Mouse (Mus musculus): Measurements from ENCODE around the gene Igfn1. TPM values are rescaled to one million over a fixed set of nuclear protein-coding genes. Genes with fewer than 3 reads are reported as not detected.
A peak's percentile ranks its signal among the peaks of the same experiment; 100 is the strongest.

Igfn1 gene
- polyA plus RNA-seq, 2 experiments, result not detected

- Histone ChIP-seq H3K27ac (no peak overlapping the region), H3K4me1 (replicated peaks; ENCODE audit: control insufficient read depth in 2 of 2, insufficient read depth in 2 of 2, low read length in 1 of 2) (0 out of 4 replicates have a peak, but pooled peaks cover 0 to 1% of the 10 kb centered on the region in 2 experiments), H3K27me3 (ENCODE audit: control insufficient read depth, insufficient read depth, low read length) (peaks cover 75% of the 10 kb centered on the region), H3K36me3 (replicated peaks; ENCODE audit: control insufficient read depth, insufficient read depth, low read depth) (no peaks in the 10 kb centered on the region), H3K9ac (replicated peaks) (no peak overlapping the region), H3K9me3 (ENCODE audit: control insufficient read depth, low read length) (no peaks in the 10 kb centered on the region), H3K4me3 (ENCODE audit: insufficient read depth in 1 of 2, low read depth in 2 of 2, low read length in 2 of 2) (no peak overlapping the region), H3K4me2 (ENCODE audit: low read depth) (no peak overlapping the region)
- no peak for TF ChIP-seq CTCF (IDR thresholded peaks at IDR 0.05; ENCODE audit: low read depth)
- TF ChIP-seq EP300 (IDR thresholded peaks at IDR 0.05; ENCODE audit: low read depth), result no peak
- WGBS (ENCODE audit: insufficient replicate concordance), result 15% methylated on average over 5 of the region's 5 CpGs
- DNase-seq (ENCODE audit: low read depth in 3 of 3, low spot score in 3 of 3), result no peak
- ATAC-seq (ENCODE audit: insufficient read depth), result no peak
These were observed 88.9 kb downstream of the Igfn1 start for GRCm38 (mm10) chr1:135917206-135917605.

GRCm38 (mm10) chr1:135916486-135917058, 89.6 kb downstream of the Igfn1 start:
- H3K4me1 ChIP-seq (replicated peaks; ENCODE audit: control insufficient read depth in 2 of 2, insufficient read depth in 2 of 2, low read length in 1 of 2), result 0 out of 4 replicates have a peak, but pooled peaks cover 0 to 1% of the 10 kb centered on the region in 2 experiments
- peaks cover 69% of the 10 kb centered on the region for H3K27me3 ChIP-seq (ENCODE audit: control insufficient read depth, insufficient read depth, low read length)
- H3K4me3 ChIP-seq (ENCODE audit: insufficient read depth in 1 of 2, low read depth in 2 of 2, low read length in 2 of 2), result no peak overlapping the region
- no peaks in the 10 kb centered on the region for H3K9me3 ChIP-seq (ENCODE audit: control insufficient read depth, low read length)
- no peaks in the 10 kb centered on the region for H3K36me3 ChIP-seq (replicated peaks; ENCODE audit: control insufficient read depth, insufficient read depth, low read depth)
- no peak overlapping the region for H3K4me2 ChIP-seq (ENCODE audit: low read depth)
- H3K27ac ChIP-seq, result no peak overlapping the region
- DNase-seq (ENCODE audit: low read depth in 3 of 3, low spot score in 3 of 3) (no peak), ATAC-seq (ENCODE audit: insufficient read depth) (no peak)
- no peak overlapping the region for H3K9ac ChIP-seq (replicated peaks)
- 28% methylated on average over 5 of the region's 5 CpGs for WGBS (ENCODE audit: insufficient replicate concordance)
- TF ChIP-seq EP300 (IDR thresholded peaks at IDR 0.05; ENCODE audit: low read depth) (no peak), CTCF (IDR thresholded peaks at IDR 0.05; ENCODE audit: low read depth) (no peak)

- H3K36me3 ChIP-seq (replicated peaks; ENCODE audit: control insufficient read depth, insufficient read depth, low read depth), result no peaks in the 10 kb centered on the region
- H3K9ac ChIP-seq (replicated peaks), result no peak overlapping the region
- no peak overlapping the region for H3K27ac ChIP-seq
- TF ChIP-seq EP300 (IDR thresholded peaks at IDR 0.05; ENCODE audit: low read depth) (no peak), CTCF (IDR thresholded peaks at IDR 0.05; ENCODE audit: low read depth) (no peak)
- ATAC-seq (ENCODE audit: insufficient read depth) (peak; percentile 33; the same call in 1 of the 2 replicates), DNase-seq (ENCODE audit: low read depth in 3 of 3, low spot score in 3 of 3) (no peak)
- 0 out of 4 replicates have a peak, but pooled peaks cover 0 to 1% of the 10 kb centered on the region in 2 experiments for H3K4me1 ChIP-seq (replicated peaks; ENCODE audit: control insufficient read depth in 2 of 2, insufficient read depth in 2 of 2, low read length in 1 of 2)
- no peaks in the 10 kb centered on the region for H3K9me3 ChIP-seq (ENCODE audit: control insufficient read depth, low read length)
- H3K4me2 ChIP-seq (ENCODE audit: low read depth), result no peak overlapping the region
- 40% methylated on average over 4 of the region's 4 CpGs for WGBS (ENCODE audit: insufficient replicate concordance)
- H3K4me3 ChIP-seq (ENCODE audit: insufficient read depth in 1 of 2, low read depth in 2 of 2, low read length in 2 of 2), result no peak overlapping the region
- peaks cover 54% of the 10 kb centered on the region for H3K27me3 ChIP-seq (ENCODE audit: control insufficient read depth, insufficient read depth, low read length)
These were observed 92.5 kb downstream of the Igfn1 start for GRCm38 (mm10) chr1:135913657-135914056.

DNA sequence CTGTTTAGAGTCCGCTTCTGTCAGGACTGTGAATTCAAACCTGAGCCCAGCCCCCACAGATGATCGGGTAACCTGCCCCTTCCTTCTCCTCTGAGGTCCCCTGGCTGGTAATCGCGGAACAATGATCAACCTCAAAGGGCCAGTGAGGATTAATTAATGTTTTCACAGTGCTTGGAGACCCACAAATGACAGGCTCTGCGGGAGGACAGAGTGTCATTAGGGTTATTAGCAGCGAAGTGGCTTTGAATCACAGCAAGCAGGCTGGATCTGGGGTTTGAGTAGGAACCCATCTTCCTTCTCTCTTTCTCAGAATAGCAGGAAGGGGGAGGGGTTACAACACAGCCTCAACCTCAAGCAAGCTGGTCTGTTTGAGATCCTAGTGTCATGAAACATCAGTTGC, 96.8 kb downstream of the Igfn1 start:
- TF ChIP-seq CTCF (IDR thresholded peaks at IDR 0.05; ENCODE audit: low read depth) (no peak), EP300 (IDR thresholded peaks at IDR 0.05; ENCODE audit: low read depth) (no peak)
- H3K27me3 ChIP-seq (ENCODE audit: control insufficient read depth, insufficient read depth, low read length), result peaks cover 19% of the 10 kb centered on the region
- DNase-seq (ENCODE audit: low read depth in 3 of 3, low spot score in 3 of 3) (no peak), ATAC-seq (ENCODE audit: insufficient read depth) (no peak)
- H3K4me3 ChIP-seq (ENCODE audit: insufficient read depth in 1 of 2, low read depth in 2 of 2, low read length in 2 of 2), result no peak overlapping the region
- 0 out of 4 replicates have a peak, but pooled peaks cover 0 to 1% of the 10 kb centered on the region in 2 experiments for H3K4me1 ChIP-seq (replicated peaks; ENCODE audit: control insufficient read depth in 2 of 2, insufficient read depth in 2 of 2, low read length in 1 of 2)
- 27% methylated on average over 6 of the region's 6 CpGs for WGBS (ENCODE audit: insufficient replicate concordance)
- no peaks in the 10 kb centered on the region for H3K9me3 ChIP-seq (ENCODE audit: control insufficient read depth, low read length)
- no peaks in the 10 kb centered on the region for H3K36me3 ChIP-seq (replicated peaks; ENCODE audit: control insufficient read depth, insufficient read depth, low read depth)
- H3K27ac ChIP-seq, result no peak overlapping the region
- H3K4me2 ChIP-seq (ENCODE audit: low read depth), result no peak overlapping the region
- no peak overlapping the region for H3K9ac ChIP-seq (replicated peaks)

DNA sequence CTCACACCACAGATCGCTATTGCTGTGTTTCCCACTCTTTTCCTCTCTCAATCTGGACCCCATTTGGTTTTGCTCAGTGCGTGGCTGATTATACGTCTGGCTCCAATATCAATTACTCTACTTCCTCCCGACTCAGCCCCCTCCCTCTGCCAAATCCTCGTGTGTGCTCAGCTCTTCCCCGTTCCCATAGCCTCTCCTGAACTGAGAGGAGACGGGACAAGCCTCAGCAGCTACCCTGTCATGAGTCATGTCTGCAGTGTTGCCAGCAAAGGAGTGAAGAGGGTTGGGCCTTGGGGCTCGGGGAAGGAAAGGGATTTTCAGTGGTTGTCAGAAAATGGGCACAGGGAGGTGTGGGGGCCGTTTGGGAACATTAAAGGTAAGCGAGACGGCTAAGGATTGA, 99.4 kb downstream of the Igfn1 start:
- no peak for ATAC-seq (ENCODE audit: insufficient read depth)
- Histone ChIP-seq H3K27ac (no peak overlapping the region), H3K27me3 (ENCODE audit: control insufficient read depth, insufficient read depth, low read length) (peaks cover 16% of the 10 kb centered on the region), H3K4me1 (replicated peaks; ENCODE audit: control insufficient read depth in 2 of 2, insufficient read depth in 2 of 2, low read length in 1 of 2) (no peaks in the 10 kb centered on the region), H3K9me3 (ENCODE audit: control insufficient read depth, low read length) (no peaks in the 10 kb centered on the region), H3K9ac (replicated peaks) (no peak overlapping the region), H3K4me3 (ENCODE audit: insufficient read depth in 1 of 2, low read depth in 2 of 2, low read length in 2 of 2) (no peak overlapping the region), H3K4me2 (ENCODE audit: low read depth) (no peak overlapping the region), H3K36me3 (replicated peaks; ENCODE audit: control insufficient read depth, insufficient read depth, low read depth) (no peaks in the 10 kb centered on the region)
- no peak for DNase-seq (ENCODE audit: low read depth in 3 of 3, low spot score in 3 of 3)
- 50% methylated on average over 11 of the region's 11 CpGs for whole genome bisulfite sequencing (ENCODE audit: insufficient replicate concordance)
- no peak for TF ChIP-seq EP300 (IDR thresholded peaks at IDR 0.05; ENCODE audit: low read depth)
- no peak for TF ChIP-seq CTCF (IDR thresholded peaks at IDR 0.05; ENCODE audit: low read depth)

Other genes starting within 250 kb of the Igfn1 start
- gene Phlda3, start 240.2 kb downstream of the Igfn1 start, polyA plus RNA-seq (2012; rRNA removed), result 3.2 TPM in 2 replicates
- 4.5 and 5.2 TPM in 2 replicates for gene Phlda3, start 240.2 kb downstream of the Igfn1 start, polyA plus RNA-seq (2014; fragmentation: Nextera tagmentation; extraction: Ambion mirVana)
- 0.95 and 1.3 TPM in 2 replicates for gene Tnni1, start 226.9 kb downstream of the Igfn1 start, polyA plus RNA-seq (2012; rRNA removed)
- 1.5 and 1.7 TPM in 2 replicates for gene Tnni1, start 226.9 kb downstream of the Igfn1 start, polyA plus RNA-seq (2014; fragmentation: Nextera tagmentation; extraction: Ambion mirVana)
- 0.12 and 0.30 TPM in 2 replicates for gene Lad1, start 187.7 kb downstream of the Igfn1 start, polyA plus RNA-seq (2012; rRNA removed)
- gene Lad1, start 187.7 kb downstream of the Igfn1 start, polyA plus RNA-seq (2014; fragmentation: Nextera tagmentation; extraction: Ambion mirVana), result 0.13 and 0.14 TPM in 2 replicates
- gene Tnnt2, start 170.0 kb downstream of the Igfn1 start, polyA plus RNA-seq (2012; rRNA removed), result 0.16 and 0.68 TPM in 2 replicates
- gene Tnnt2, start 170.0 kb downstream of the Igfn1 start, polyA plus RNA-seq (2014; fragmentation: Nextera tagmentation; extraction: Ambion mirVana), result 0.19 and 0.39 TPM in 2 replicates
- 0.01 and 0.02 TPM in 2 replicates for gene Pkp1, start 87.1 kb downstream of the Igfn1 start, polyA plus RNA-seq (2012; rRNA removed)
- not detected in 2 replicates for gene Pkp1, start 87.1 kb downstream of the Igfn1 start, polyA plus RNA-seq (2014; fragmentation: Nextera tagmentation; extraction: Ambion mirVana)
- gene Tmem9, start 1.8 kb upstream of the Igfn1 start, polyA plus RNA-seq (2012; rRNA removed), result 43.9 and 44.4 TPM in 2 replicates
- gene Tmem9, start 1.8 kb upstream of the Igfn1 start, polyA plus RNA-seq (2014; fragmentation: Nextera tagmentation; extraction: Ambion mirVana), result 42.4 and 44.2 TPM in 2 replicates
- not detected in 2 replicates for gene Ascl5, start 44.5 kb upstream of the Igfn1 start, polyA plus RNA-seq (2012; rRNA removed)
- gene Ascl5, start 44.5 kb upstream of the Igfn1 start, polyA plus RNA-seq (2014; fragmentation: Nextera tagmentation; extraction: Ambion mirVana), result not detected in 2 replicates
- 0.02 TPM in 1 of 2 replicates, not detected in the other for gene Cacna1s, start 46.4 kb upstream of the Igfn1 start, polyA plus RNA-seq (2012; rRNA removed)
- not detected in 2 replicates for gene Cacna1s, start 46.4 kb upstream of the Igfn1 start, polyA plus RNA-seq (2014; fragmentation: Nextera tagmentation; extraction: Ambion mirVana)
- 1.8 and 2.2 TPM in 2 replicates for gene Kif21b, start 125.0 kb upstream of the Igfn1 start, polyA plus RNA-seq (2012; rRNA removed)
- 1.0 and 1.2 TPM in 2 replicates for gene Kif21b, start 125.0 kb upstream of the Igfn1 start, polyA plus RNA-seq (2014; fragmentation: Nextera tagmentation; extraction: Ambion mirVana)
- gene Mroh3, start 206.5 kb upstream of the Igfn1 start, polyA plus RNA-seq (2012; rRNA removed), result 0.05 TPM in 1 of 2 replicates, not detected in the other
- 0.15 and 0.23 TPM in 2 replicates for gene Mroh3, start 206.5 kb upstream of the Igfn1 start, polyA plus RNA-seq (2014; fragmentation: Nextera tagmentation; extraction: Ambion mirVana)
- gene Inava, start 227.9 kb upstream of the Igfn1 start, polyA plus RNA-seq (2012; rRNA removed), result 0.16 and 0.28 TPM in 2 replicates
- gene Inava, start 227.9 kb upstream of the Igfn1 start, polyA plus RNA-seq (2014; fragmentation: Nextera tagmentation; extraction: Ambion mirVana), result 0.13 and 0.36 TPM in 2 replicates

Data from liver, embryonic 14.5 days (tissue).